Mouse (Mus musculus): ENCODE results near the gene Ptpn12. TPM values are rescaled to one million over a fixed set of nuclear protein-coding genes. Genes with fewer than 3 reads are reported as not detected.

Ptpn12 gene
- polyA plus RNA-seq, 1 experiment from 2014 or later, result 24.8 TPM

GRCm38 (mm10) chr5:20941205-20941604 lies 114.5 kb downstream of the Ptpn12 start:
- Histone ChIP-seq H3K27ac (ENCODE audit: low read depth, low read length) (no peak overlapping the region), H3K9me3 (ENCODE audit: control insufficient read depth, low read length) (no peaks in the 10 kb centered on the region), H3K27me3 (ENCODE audit: control insufficient read depth, insufficient read depth, low read length) (no peaks in the 10 kb centered on the region), H3K4me3 (ENCODE audit: low read depth, low read length) (no peak overlapping the region), H3K4me1 (replicated peaks; ENCODE audit: control insufficient read depth, insufficient read depth, low read length) (no peaks in the 10 kb centered on the region; the same call in 1 of the 2 replicates), H3K4me2 (ENCODE audit: low read depth, low read length, severe bottlenecking) (no peak overlapping the region), H3K9ac (ENCODE audit: low read length) (no peak overlapping the region), H3K36me3 (ENCODE audit: control insufficient read depth, insufficient read depth, low read length) (no peaks in the 10 kb centered on the region)
- 65% methylated on average over 5 of the region's 5 CpGs for WGBS
- DNase-seq (ENCODE audit: low spot score), result no peak
- ATAC-seq (replicated peaks; ENCODE audit: low FRiP score), result no peak

GRCm38 (mm10) chr5:20940696-20941095 lies 115.0 kb downstream of the Ptpn12 start:
- no peaks in the 10 kb centered on the region for H3K27me3 ChIP-seq (ENCODE audit: control insufficient read depth, insufficient read depth, low read length)
- H3K27ac ChIP-seq (ENCODE audit: low read depth, low read length), result no peak overlapping the region
- ATAC-seq (replicated peaks; ENCODE audit: low FRiP score) (no peak), DNase-seq (ENCODE audit: low spot score) (no peak)
- no peaks in the 10 kb centered on the region for H3K9me3 ChIP-seq (ENCODE audit: control insufficient read depth, low read length)
- no peak overlapping the region for H3K9ac ChIP-seq (ENCODE audit: low read length)
- no peak overlapping the region for H3K4me3 ChIP-seq (ENCODE audit: low read depth, low read length)
- H3K4me2 ChIP-seq (ENCODE audit: low read depth, low read length, severe bottlenecking), result no peak overlapping the region
- H3K4me1 ChIP-seq (replicated peaks; ENCODE audit: control insufficient read depth, insufficient read depth, low read length), result no peaks in the 10 kb centered on the region; the same call in 1 of the 2 replicates
- no peaks in the 10 kb centered on the region for H3K36me3 ChIP-seq (ENCODE audit: control insufficient read depth, insufficient read depth, low read length)
- WGBS, result 85% methylated on average over 4 of the region's 4 CpGs

- no peak overlapping the region for H3K4me2 ChIP-seq (ENCODE audit: low read depth, low read length, severe bottlenecking)
- H3K9ac ChIP-seq (ENCODE audit: low read length), result no peak overlapping the region
- H3K36me3 ChIP-seq (ENCODE audit: control insufficient read depth, insufficient read depth, low read length), result no peaks in the 10 kb centered on the region
- no peak overlapping the region for H3K4me3 ChIP-seq (ENCODE audit: low read depth, low read length)
- no peaks in the 10 kb centered on the region; the same call in 1 of the 2 replicates for H3K4me1 ChIP-seq (replicated peaks; ENCODE audit: control insufficient read depth, insufficient read depth, low read length)
- no peaks in the 10 kb centered on the region for H3K9me3 ChIP-seq (ENCODE audit: control insufficient read depth, low read length)
- ATAC-seq (replicated peaks; ENCODE audit: low FRiP score) (no peak), DNase-seq (ENCODE audit: low spot score) (no peak)
- 94% methylated on average over 6 of the region's 6 CpGs for WGBS
- no peak overlapping the region for H3K27ac ChIP-seq (ENCODE audit: low read depth, low read length)
- H3K27me3 ChIP-seq (ENCODE audit: control insufficient read depth, insufficient read depth, low read length), result no peaks in the 10 kb centered on the region
Observed at GRCm38 (mm10) chr5:20940040-20940571, 115.6 kb downstream of the Ptpn12 start.

GRCm38 (mm10) chr5:20938523-20938922 lies 117.2 kb downstream of the Ptpn12 start:
- WGBS, result 75% methylated on average over 5 of the region's 5 CpGs
- Histone ChIP-seq H3K4me2 (ENCODE audit: low read depth, low read length, severe bottlenecking) (no peak overlapping the region), H3K9me3 (ENCODE audit: control insufficient read depth, low read length) (no peaks in the 10 kb centered on the region), H3K27me3 (ENCODE audit: control insufficient read depth, insufficient read depth, low read length) (no peaks in the 10 kb centered on the region), H3K9ac (ENCODE audit: low read length) (no peak overlapping the region), H3K4me3 (ENCODE audit: low read depth, low read length) (no peak overlapping the region), H3K4me1 (replicated peaks; ENCODE audit: control insufficient read depth, insufficient read depth, low read length) (no peaks in the 10 kb centered on the region; the same call in 1 of the 2 replicates), H3K27ac (ENCODE audit: low read depth, low read length) (no peak overlapping the region), H3K36me3 (ENCODE audit: control insufficient read depth, insufficient read depth, low read length) (no peaks in the 10 kb centered on the region)
- DNase-seq (ENCODE audit: low spot score), result no peak
- no peak for ATAC-seq (replicated peaks; ENCODE audit: low FRiP score)

Other genes starting within 250 kb of the Ptpn12 start
- gene Phtf2, start 173.8 kb downstream of the Ptpn12 start, polyA plus RNA-seq (2014; fragmentation: Nextera tagmentation; extraction: Ambion mirVana), result 25.2 and 25.5 TPM in 2 replicates
- 53.7 and 57.7 TPM in 2 replicates for gene Tmem60, start 173.7 kb downstream of the Ptpn12 start, polyA plus RNA-seq (2014; fragmentation: Nextera tagmentation; extraction: Ambion mirVana)
- 7.2 and 8.3 TPM in 2 replicates for gene Rsbn1l, start 99.5 kb downstream of the Ptpn12 start, polyA plus RNA-seq (2014; fragmentation: Nextera tagmentation; extraction: Ambion mirVana)
- 1.5 and 1.6 TPM in 2 replicates for gene Gsap, start 130.3 kb upstream of the Ptpn12 start, polyA plus RNA-seq (2014; fragmentation: Nextera tagmentation; extraction: Ambion mirVana)

All from forebrain, embryonic 11.5 days (tissue).